Mouse (Mus musculus) pancreas, adult 10 weeks (tissue): ENCODE data around the gene Suz12. TPM values are rescaled to one million over a fixed set of nuclear protein-coding genes. Genes with fewer than 3 reads are reported as not detected.

Experiments
- polyA plus RNA-seq: library from polyadenylated mRNA; stranded (reverse); fragments of 350-450 nt; fragmentation: Illumina TruSeq; extraction: RNeasy Lipid Tissue Mini Kit (QIAGEN cat#74804); gene quantifications from one replicate; pipeline ENCODE4 v1.2.3, GENCODE M21; 2015; ENCODE audit warnings: low read depth, low replicate concordance; ENCODE audit not compliant: insufficient read depth

Gene Suz12
- 6.1 TPM for polyA plus RNA-seq

GRCm38 (mm10) chr11:79992592-79993355 is at the start of gene Suz12:
TSS of gene Suz12 (plus strand) at chr11:79993106.

GRCm38 (mm10) chr11:79962125-79962876 is 30.6 kb upstream of the Suz12 start, which contains the start of gene Utp6:
TSS of gene Utp6 (minus strand) at chr11:79962390.

GRCm38 (mm10) chr11:80080826-80081728 is 88.2 kb downstream of the Suz12 start, which contains the start of gene Crlf3:
TSS of gene Crlf3 (minus strand) at chr11:80080991.

Other genes starting within 250 kb of the Suz12 start
- 4.6 TPM for gene Utp6, start 30.7 kb upstream of the Suz12 start, polyA plus RNA-seq
- 3.1 TPM for gene Crlf3, start 87.9 kb downstream of the Suz12 start, polyA plus RNA-seq
- gene Atad5, start 96.3 kb downstream of the Suz12 start, polyA plus RNA-seq: 0.24 TPM
- gene Tefm, start 149.1 kb downstream of the Suz12 start, polyA plus RNA-seq: 4.9 TPM
- 3.8 TPM for gene Adap2, start 161.0 kb downstream of the Suz12 start, polyA plus RNA-seq
- 3.4 TPM for gene Rnf135, start 190.7 kb downstream of the Suz12 start, polyA plus RNA-seq
- gene Rhot1, start 215.9 kb downstream of the Suz12 start, polyA plus RNA-seq: 13.5 TPM